ENCODE assay signal across 8 mouse cellular contexts in the genomic region with DNA sequence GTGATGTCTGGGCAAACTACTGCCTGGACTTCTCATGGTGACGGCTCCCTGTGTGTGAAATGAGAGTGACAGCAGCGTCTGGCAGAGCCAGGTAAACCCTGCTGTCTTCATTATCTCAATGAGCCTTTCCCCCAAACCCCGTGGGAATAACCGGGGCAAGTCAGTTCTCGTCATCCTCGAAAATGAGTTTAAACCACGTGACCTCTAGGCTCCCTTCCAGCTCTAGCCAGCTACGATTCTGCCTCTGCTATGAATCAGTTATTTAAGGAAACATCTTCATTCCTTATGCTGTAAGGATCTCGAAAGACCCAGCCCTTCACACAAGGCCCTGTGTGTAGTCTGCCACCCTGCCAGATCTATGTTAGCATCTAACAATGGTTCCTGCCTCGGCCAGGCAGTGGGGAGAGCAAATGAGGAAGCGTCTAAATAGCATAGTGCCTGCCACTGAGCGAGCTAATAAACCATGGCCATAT. TPM values are rescaled to one million over a fixed set of nuclear protein-coding genes. Genes with fewer than 3 reads are reported as not detected.
DNase-seq lines count a peak whose midpoint lies in the region; ATAC-seq and TF ChIP-seq lines count a peak whose summit lies in the region.

No protein-coding gene starts in this region.

- peaks cover 20% of the 10 kb centered on the region for H3K4me1 ChIP-seq in embryonic facial prominence, embryonic 15.5 days
- H3K4me1 ChIP-seq in limb, embryonic 14.5 days (ENCODE audit: control insufficient read depth, insufficient read depth, low read length): peaks cover 4% of the 10 kb centered on the region; the same call in 1 of the 2 replicates

- no peaks in the 10 kb centered on the region for H3K9me3 ChIP-seq in embryonic facial prominence, embryonic 15.5 days (replicated peaks)
- H3K9me3 ChIP-seq in limb, embryonic 14.5 days (ENCODE audit: control insufficient read depth, low read length): no peaks in the 10 kb centered on the region

- no peak overlapping the region for H3K9ac ChIP-seq in embryonic facial prominence, embryonic 15.5 days
- H3K9ac ChIP-seq in limb, embryonic 14.5 days (ENCODE audit: low read depth, low read length, severe bottlenecking): no peak overlapping the region

- WGBS in embryonic facial prominence, embryonic 15.5 days: 33% methylated on average over 12 of the region's 12 CpGs
- WGBS in limb, embryonic 14.5 days: 52% methylated on average over 12 of the region's 12 CpGs

- ATAC-seq in embryonic facial prominence, embryonic 15.5 days (ENCODE audit: insufficient number of reproducible peaks, low FRiP score, low TSS enrichment, low read depth): 0 out of 2 replicates have a peak, but pooled peaks have one; percentile 37
- no peak for ATAC-seq in limb, embryonic 14.5 days (ENCODE audit: low FRiP score, low read depth)

- DNase-seq in adrenal gland, postnatal 10 days: peak; percentile 38
- DNase-seq in adrenal gland, adult 8-10 months: no peak
- DNase-seq in left cerebral cortex, postnatal 25 days (ENCODE audit: low spot score in 2 of 2): peak; percentile 37 to 72
- DNase-seq in left cerebral cortex, adult 11 months (ENCODE audit: low spot score): no peak
- peak; percentile 33 for DNase-seq in limb, embryonic 14.5 days (ENCODE audit: low spot score)
- no peak for DNase-seq in embryo, embryonic 10.5 days (ENCODE audit: low spot score)
- no peak for DNase-seq in gastrocnemius, postnatal 4 days (ENCODE audit: low spot score in 2 of 2)

- H3K4me3 ChIP-seq in embryonic facial prominence, embryonic 15.5 days (replicated peaks): 0 out of 2 replicates have a peak overlapping the region, but pooled peaks have one; percentile 4
- H3K4me3 ChIP-seq in limb, embryonic 14.5 days (replicated peaks; ENCODE audit: low read length): no peak overlapping the region

- no peaks in the 10 kb centered on the region for H3K36me3 ChIP-seq in embryonic facial prominence, embryonic 15.5 days
- no peaks in the 10 kb centered on the region for H3K36me3 ChIP-seq in limb, embryonic 14.5 days (ENCODE audit: control insufficient read depth, insufficient read depth, low read length)

- H3K4me2 ChIP-seq in embryonic facial prominence, embryonic 15.5 days (replicated peaks): no peak overlapping the region; the same call in 1 of the 2 replicates
- H3K4me2 ChIP-seq in limb, embryonic 14.5 days (replicated peaks; ENCODE audit: low read depth, low read length, severe bottlenecking): no peak overlapping the region

- intact Hi-C loops in left cerebral cortex, postnatal 25 days (cut with DNase I): no loop called here

- no peak for TF ChIP-seq POLR2A in limb, embryonic 14.5 days (IDR thresholded peaks at IDR 0.05; ENCODE audit: borderline replicate concordance, extremely low read depth, insufficient read depth, insufficient read length)

- H3K27me3 ChIP-seq in embryonic facial prominence, embryonic 15.5 days: no peaks in the 10 kb centered on the region
- H3K27me3 ChIP-seq in limb, embryonic 14.5 days (ENCODE audit: control insufficient read depth, insufficient read depth, low read length): no peaks in the 10 kb centered on the region

- H3K27ac ChIP-seq in embryonic facial prominence, embryonic 15.5 days (replicated peaks): peak overlapping the region; percentile 85
- H3K27ac ChIP-seq in limb, embryonic 14.5 days (replicated peaks; ENCODE audit: low read depth, low read length): no peak overlapping the region

RNA-seq across cellular contexts. Expression of a gene that starts 5.4 kb away (rescaled TPM):
- 10 to 100 TPM; 34.5 to 37.6 TPM for total RNA-seq in adrenal gland, postnatal 10 days (2021)
- 10 to 100 TPM; 32.0 to 39.4 (median 37.7) TPM for total RNA-seq in adrenal gland, adult 8-10 months (2022)
- 100 to 1,000 TPM; 103 to 115 TPM for total RNA-seq in left cerebral cortex, postnatal 25 days (2021)
- 17.7 and 18.1 TPM in 2 replicates for polyA plus RNA-seq in embryonic facial prominence, embryonic 15.5 days (2015; fragmentation: Nextera tagmentation; extraction: Ambion mirVana)
- polyA plus RNA-seq in limb, embryonic 14.5 days (2012; rRNA removed): 20.7 and 21.2 TPM in 2 replicates
- 31.4 and 31.6 TPM in 2 replicates for polyA plus RNA-seq in limb, embryonic 14.5 days (2014; fragmentation: Nextera tagmentation; extraction: Ambion mirVana)
- total RNA-seq in gastrocnemius, postnatal 4 days (2021): 10 to 100 TPM; 28.9 to 29.7 TPM

RNA-seq across cellular contexts. Expression of a gene that starts 21.4 kb away (rescaled TPM):
- total RNA-seq in adrenal gland, postnatal 10 days (2021): 10 to 100 TPM; 18.2 to 24.4 TPM
- 10 to 100 TPM; 19.4 to 28.7 (median 23.5) TPM for total RNA-seq in adrenal gland, adult 8-10 months (2022)
- total RNA-seq in left cerebral cortex, postnatal 25 days (2021): 10 to 100 TPM in 1 of 2 experiments, 1 to 10 TPM in 1; 9.2 to 10.5 TPM
- polyA plus RNA-seq in embryonic facial prominence, embryonic 15.5 days (2015; fragmentation: Nextera tagmentation; extraction: Ambion mirVana): 25.1 and 27.1 TPM in 2 replicates
- 57.5 and 74.5 TPM in 2 replicates for polyA plus RNA-seq in limb, embryonic 14.5 days (2012; rRNA removed)
- 24.4 and 25.6 TPM in 2 replicates for polyA plus RNA-seq in limb, embryonic 14.5 days (2014; fragmentation: Nextera tagmentation; extraction: Ambion mirVana)
- total RNA-seq in gastrocnemius, postnatal 4 days (2021): 10 to 100 TPM; 26.4 to 27.2 TPM

RNA-seq across cellular contexts. Expression of a gene that starts 40.7 kb away (rescaled TPM):
- total RNA-seq in adrenal gland, postnatal 10 days (2021): 10 to 100 TPM; 12.2 to 13.7 TPM
- total RNA-seq in adrenal gland, adult 8-10 months (2022): 10 to 100 TPM in 2 of 4 experiments, 1 to 10 TPM in 2; 7.4 to 13.6 (median 10.6) TPM
- 1 to 10 TPM; 1.4 to 2.7 TPM for total RNA-seq in left cerebral cortex, postnatal 25 days (2021)
- polyA plus RNA-seq in embryonic facial prominence, embryonic 15.5 days (2015; fragmentation: Nextera tagmentation; extraction: Ambion mirVana): 13.3 and 16.6 TPM in 2 replicates
- polyA plus RNA-seq in limb, embryonic 14.5 days (2012; rRNA removed): 10.2 and 14.3 TPM in 2 replicates
- 15.3 and 18.7 TPM in 2 replicates for polyA plus RNA-seq in limb, embryonic 14.5 days (2014; fragmentation: Nextera tagmentation; extraction: Ambion mirVana)
- total RNA-seq in gastrocnemius, postnatal 4 days (2021): 10 to 100 TPM; 19.9 to 20.3 TPM

Comparison
In these comparisons a context has a peak if more than half of its experiments do, and no peak if none do; other contexts are left out.
1. DNase-seq: peak in adrenal gland, postnatal 10 days (single experiment), left cerebral cortex, postnatal 25 days (2 of 2) and limb, embryonic 14.5 days (single experiment); none in adrenal gland, adult 8-10 months (single experiment), left cerebral cortex, adult 11 months (single experiment), embryo, embryonic 10.5 days (single experiment) and gastrocnemius, postnatal 4 days (0 of 2).